Mouse (Mus musculus) gastrocnemius, adult 8-10 months (tissue): ENCODE measurements at regions not wholly inside any gene's neighbourhood (a gene's known extent, or its start where the extent isn't known, plus 50 kb on each side); places are given as distances from the start of the nearest gene placed in this dataset.

ENCODE experiments used
- DNase-seq, 2 experiments: peaks; one replicate each; pipeline ENCODE4 v3.0.0; 2022; ENCODE audit warnings: low spot score in 2 of 2

GRCm38 (mm10) chr9:32906233-32906872 lies 270.3 kb downstream of the Ets1 start:
- DNase-seq: no peak

GRCm38 (mm10) chr9:32910641-32911040 lies 274.6 kb downstream of the Ets1 start:
- DNase-seq: no peak

GRCm38 (mm10) chr9:32915633-32916032 lies 279.6 kb downstream of the Ets1 start:
- no peak for DNase-seq

- no peak for DNase-seq
These were observed 280.7 kb downstream of the Ets1 start for GRCm38 (mm10) chr9:32916731-32917130.

GRCm38 (mm10) chr9:32923925-32924324 lies 287.9 kb downstream of the Ets1 start:
- no peak for DNase-seq

GRCm38 (mm10) chr9:32924333-32924886 lies 288.4 kb downstream of the Ets1 start:
- DNase-seq: no peak

GRCm38 (mm10) chr9:32925036-32925435 lies 289.0 kb downstream of the Ets1 start:
- DNase-seq: no peak

- no peak for DNase-seq
These were observed 289.9 kb downstream of the Ets1 start for GRCm38 (mm10) chr9:32925720-32926595.

GRCm38 (mm10) chr9:32927656-32928055 lies 291.6 kb downstream of the Ets1 start:
- no peak for DNase-seq

- DNase-seq: no peak
These were observed 292.4 kb downstream of the Ets1 start for GRCm38 (mm10) chr9:32928289-32929000.

GRCm38 (mm10) chr9:32929331-32929730 lies 293.3 kb downstream of the Ets1 start:
- no peak for DNase-seq

- no peak for DNase-seq
These were observed 293.8 kb downstream of the Ets1 start for GRCm38 (mm10) chr9:32929826-32930225.

- no peak for DNase-seq
These were observed 295.4 kb downstream of the Ets1 start for GRCm38 (mm10) chr9:32931266-32932005.

GRCm38 (mm10) chr9:32933237-32934071 lies 297.4 kb downstream of the Ets1 start:
- DNase-seq: peak in 1 of 2 experiments; percentile 11

- no peak for DNase-seq
These were observed 298.4 kb downstream of the Ets1 start for GRCm38 (mm10) chr9:32934436-32934835.

GRCm38 (mm10) chr9:32936462-32936861 lies 300.4 kb downstream of the Ets1 start:
- DNase-seq: no peak

GRCm38 (mm10) chr9:32937391-32937790 lies 301.4 kb downstream of the Ets1 start:
- no peak for DNase-seq

GRCm38 (mm10) chr9:32938857-32939256 lies 302.8 kb downstream of the Ets1 start:
- DNase-seq: no peak

GRCm38 (mm10) chr9:32939626-32940025 lies 303.6 kb downstream of the Ets1 start:
- no peak for DNase-seq
